Mouse (Mus musculus): ENCODE measurements around the gene Ticam1. TPM values are rescaled to one million over a fixed set of nuclear protein-coding genes. Genes with fewer than 3 reads are reported as not detected.

Gene Ticam1
- polyA plus RNA-seq, 1 experiment from 2014 or later = 2.5 TPM

DNA sequence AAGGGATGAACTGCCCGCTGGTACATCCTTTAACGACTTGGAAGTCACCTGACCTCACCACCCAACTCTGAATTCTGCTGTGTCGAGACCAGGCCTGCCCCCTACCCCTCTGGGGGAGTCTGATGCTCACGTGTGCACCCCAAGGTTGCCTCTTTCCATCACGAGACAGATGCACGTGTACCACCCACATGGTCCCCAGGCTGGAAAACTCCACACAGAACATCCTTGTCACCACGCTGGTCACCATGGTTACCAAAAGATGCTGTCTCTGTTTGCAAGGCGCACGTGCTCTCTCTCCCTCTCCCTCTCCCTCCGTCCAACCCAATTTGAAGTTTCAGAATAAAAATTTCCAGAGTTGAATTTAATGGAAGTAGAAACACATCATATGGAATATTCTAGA, 46.6 kb downstream of the Ticam1 start:
- Histone ChIP-seq H3K4me3 (ENCODE audit: low read depth, low read length) (no peak overlapping the region), H3K4me1 (replicated peaks; ENCODE audit: control insufficient read depth, insufficient read depth, low read length) (peaks cover 4% of the 10 kb centered on the region), H3K4me2 (ENCODE audit: low read depth, low read length, severe bottlenecking) (no peak overlapping the region), H3K36me3 (ENCODE audit: control insufficient read depth, insufficient read depth, low read length) (no peaks in the 10 kb centered on the region), H3K27me3 (ENCODE audit: control insufficient read depth, insufficient read depth, low read length) (no peaks in the 10 kb centered on the region), H3K27ac (ENCODE audit: low read depth, low read length) (no peak overlapping the region), H3K9ac (ENCODE audit: low read length) (no peak overlapping the region), H3K9me3 (ENCODE audit: control insufficient read depth, low read length) (no peaks in the 10 kb centered on the region)
- ATAC-seq (replicated peaks; ENCODE audit: low FRiP score) (no peak), DNase-seq (ENCODE audit: low spot score) (no peak)
- 69% methylated on average over 10 of the region's 10 CpGs for WGBS

DNA sequence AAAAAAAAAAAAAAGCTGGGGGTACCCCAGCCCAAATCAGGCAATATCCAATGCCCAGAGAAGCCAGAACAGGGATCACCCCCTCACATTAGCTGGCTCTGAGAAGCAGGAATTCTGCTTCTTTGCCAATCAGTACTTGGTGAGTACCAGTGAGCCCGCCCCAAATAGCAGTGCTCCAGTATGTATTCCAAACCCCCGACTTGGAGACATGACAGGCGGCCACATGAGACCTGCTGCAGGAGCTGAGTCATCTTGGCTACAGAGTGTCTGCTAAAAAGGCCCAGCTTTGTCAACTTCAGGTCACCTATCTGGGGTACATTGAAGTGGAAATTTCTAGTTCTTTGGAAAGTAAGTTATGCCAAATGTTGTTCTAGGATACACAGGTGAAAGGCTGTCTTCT, 50.0 kb downstream of the Ticam1 start:
- no peak for DNase-seq (ENCODE audit: low spot score)

DNA sequence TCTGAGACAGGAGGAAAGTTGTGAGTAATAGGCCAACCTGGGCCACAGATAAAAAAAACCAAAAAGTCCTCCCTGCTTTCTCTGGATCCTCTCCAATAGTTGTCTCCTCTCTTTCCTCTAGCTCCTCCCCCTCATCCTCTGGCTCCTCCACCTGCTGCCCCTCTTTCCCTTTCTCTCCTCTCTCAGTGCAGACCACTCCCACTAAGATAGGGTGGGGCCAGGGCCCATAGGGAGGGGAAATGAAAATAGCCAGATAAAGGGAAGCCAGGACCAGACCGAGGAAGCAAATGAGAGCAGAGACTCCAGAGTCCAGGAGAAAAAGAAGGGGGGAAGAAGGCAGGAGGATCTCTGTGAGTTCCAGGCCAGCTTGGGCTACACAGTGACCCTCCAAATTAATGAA, 51.7 kb downstream of the Ticam1 start:
- 65% methylated on average over 1 of the region's 1 CpGs for WGBS
- Histone ChIP-seq H3K27me3 (ENCODE audit: control insufficient read depth, insufficient read depth, low read length) (no peaks in the 10 kb centered on the region), H3K9me3 (ENCODE audit: control insufficient read depth, low read length) (no peaks in the 10 kb centered on the region), H3K9ac (ENCODE audit: low read length) (no peak overlapping the region), H3K4me3 (ENCODE audit: low read depth, low read length) (no peak overlapping the region), H3K4me2 (ENCODE audit: low read depth, low read length, severe bottlenecking) (no peak overlapping the region), H3K36me3 (ENCODE audit: control insufficient read depth, insufficient read depth, low read length) (no peaks in the 10 kb centered on the region), H3K4me1 (replicated peaks; ENCODE audit: control insufficient read depth, insufficient read depth, low read length) (no peaks in the 10 kb centered on the region; the same call in 1 of the 2 replicates), H3K27ac (ENCODE audit: low read depth, low read length) (no peak overlapping the region)
- DNase-seq (ENCODE audit: low spot score) (no peak), ATAC-seq (replicated peaks; ENCODE audit: low FRiP score) (no peak)

More for the DNA sequence above, 50.0 kb downstream of the Ticam1 start:
- H3K4me1 ChIP-seq (replicated peaks; ENCODE audit: control insufficient read depth, insufficient read depth, low read length) = no peaks in the 10 kb centered on the region
- no peak overlapping the region for H3K4me3 ChIP-seq (ENCODE audit: low read depth, low read length)
- no peak for ATAC-seq (replicated peaks; ENCODE audit: low FRiP score)
- 79% methylated on average over 3 of the region's 3 CpGs for WGBS
- no peak overlapping the region for H3K9ac ChIP-seq (ENCODE audit: low read length)
- H3K27ac ChIP-seq (ENCODE audit: low read depth, low read length) = no peak overlapping the region
- H3K4me2 ChIP-seq (ENCODE audit: low read depth, low read length, severe bottlenecking) = no peak overlapping the region
- no peaks in the 10 kb centered on the region for H3K36me3 ChIP-seq (ENCODE audit: control insufficient read depth, insufficient read depth, low read length)
- H3K9me3 ChIP-seq (ENCODE audit: control insufficient read depth, low read length) = no peaks in the 10 kb centered on the region
- H3K27me3 ChIP-seq (ENCODE audit: control insufficient read depth, insufficient read depth, low read length) = no peaks in the 10 kb centered on the region

DNA sequence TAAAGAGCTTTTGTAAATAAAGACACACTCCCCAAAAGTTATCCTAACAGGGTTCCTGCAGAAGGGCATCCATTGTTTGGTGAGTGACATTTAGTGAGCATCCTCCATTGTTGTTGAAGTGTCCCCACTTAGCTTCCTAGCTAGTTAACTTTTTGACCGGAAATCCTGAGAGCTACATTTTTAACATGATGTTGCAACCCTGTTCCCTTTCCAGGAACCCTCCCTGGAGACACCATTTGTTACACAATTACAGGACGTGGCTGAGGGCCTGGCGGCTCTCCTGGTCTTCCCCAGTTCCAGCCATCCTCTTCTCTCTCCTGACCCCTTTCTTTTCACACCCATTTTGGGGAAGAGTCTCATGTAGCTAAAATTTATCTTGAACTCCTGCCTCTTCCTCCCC, 56.8 kb downstream of the Ticam1 start:
- Histone ChIP-seq H3K36me3 (ENCODE audit: control insufficient read depth, insufficient read depth, low read length) (no peaks in the 10 kb centered on the region), H3K4me3 (ENCODE audit: low read depth, low read length) (no peak overlapping the region), H3K9ac (ENCODE audit: low read length) (no peak overlapping the region), H3K27me3 (ENCODE audit: control insufficient read depth, insufficient read depth, low read length) (no peaks in the 10 kb centered on the region), H3K4me1 (replicated peaks; ENCODE audit: control insufficient read depth, insufficient read depth, low read length) (peaks cover 14% of the 10 kb centered on the region; the same call in 1 of the 2 replicates), H3K27ac (ENCODE audit: low read depth, low read length) (no peak overlapping the region), H3K4me2 (ENCODE audit: low read depth, low read length, severe bottlenecking) (no peak overlapping the region), H3K9me3 (ENCODE audit: control insufficient read depth, low read length) (no peaks in the 10 kb centered on the region)
- ATAC-seq (replicated peaks; ENCODE audit: low FRiP score) (no peak), DNase-seq (ENCODE audit: low spot score) (no peak)
- 78% methylated on average over 3 of the region's 3 CpGs for WGBS

MicroRNAs within 50 kb of the gene (microRNA counts, 519-probe panel; counts per million panel counts)
- 31.2 counts per million for microRNA mmu-miR-7b

Small RNA genes within 50 kb of the gene (microRNA-seq; reads per million reads assigned to microRNA genes)
- 678 reads per million, percentile 63 among the genes with 10 or more reads in this experiment for gene Mir7b (ENCODE audit: insufficient number of aligned reads)

Other genes with a start within 250 kb of the Ticam1 start
- gene Sh3gl1, start 240.2 kb downstream of the Ticam1 start, polyA plus RNA-seq (2014; fragmentation: Nextera tagmentation; extraction: Ambion mirVana) = 129 and 133 TPM in 2 replicates
- 38.0 and 38.6 TPM in 2 replicates for gene Chaf1a, start 236.3 kb downstream of the Ticam1 start, polyA plus RNA-seq (2014; fragmentation: Nextera tagmentation; extraction: Ambion mirVana)
- gene Ubxn6, start 201.8 kb downstream of the Ticam1 start, polyA plus RNA-seq (2014; fragmentation: Nextera tagmentation; extraction: Ambion mirVana) = 39.0 and 43.2 TPM in 2 replicates
- 150 and 152 TPM in 2 replicates for gene Hdgfl2, start 197.2 kb downstream of the Ticam1 start, polyA plus RNA-seq (2014; fragmentation: Nextera tagmentation; extraction: Ambion mirVana)
- 0.07 TPM in 2 replicates for gene Plin4, start 167.0 kb downstream of the Ticam1 start, polyA plus RNA-seq (2014; fragmentation: Nextera tagmentation; extraction: Ambion mirVana)
- 0.21 TPM in 1 of 2 replicates, not detected in the other for gene Plin5, start 159.2 kb downstream of the Ticam1 start, polyA plus RNA-seq (2014; fragmentation: Nextera tagmentation; extraction: Ambion mirVana)
- 0.17 and 0.51 TPM in 2 replicates for gene Lrg1, start 154.8 kb downstream of the Ticam1 start, polyA plus RNA-seq (2014; fragmentation: Nextera tagmentation; extraction: Ambion mirVana)
- gene Sema6b, start 136.4 kb downstream of the Ticam1 start, polyA plus RNA-seq (2014; fragmentation: Nextera tagmentation; extraction: Ambion mirVana) = 1.4 and 2.5 TPM in 2 replicates
- 7.7 and 8.4 TPM in 2 replicates for gene Tnfaip8l1, start 114.3 kb downstream of the Ticam1 start, polyA plus RNA-seq (2014; fragmentation: Nextera tagmentation; extraction: Ambion mirVana)
- 55.4 and 64.0 TPM in 2 replicates for gene Mydgf, start 92.9 kb downstream of the Ticam1 start, polyA plus RNA-seq (2014; fragmentation: Nextera tagmentation; extraction: Ambion mirVana)
- gene Dpp9, start 57.9 kb downstream of the Ticam1 start, polyA plus RNA-seq (2014; fragmentation: Nextera tagmentation; extraction: Ambion mirVana) = 48.0 and 50.6 TPM in 2 replicates
- 16.5 and 16.6 TPM in 2 replicates for gene Fem1a, start 20.0 kb downstream of the Ticam1 start, polyA plus RNA-seq (2014; fragmentation: Nextera tagmentation; extraction: Ambion mirVana)
- gene Plin3, start 16.1 kb upstream of the Ticam1 start, polyA plus RNA-seq (2014; fragmentation: Nextera tagmentation; extraction: Ambion mirVana) = 37.5 and 44.6 TPM in 2 replicates
- gene Arrdc5, start 23.5 kb upstream of the Ticam1 start, polyA plus RNA-seq (2014; fragmentation: Nextera tagmentation; extraction: Ambion mirVana) = not detected in 2 replicates
- 197 and 223 TPM in 2 replicates for gene Uhrf1, start 26.5 kb upstream of the Ticam1 start, polyA plus RNA-seq (2014; fragmentation: Nextera tagmentation; extraction: Ambion mirVana)
- gene Kdm4b, start 49.3 kb upstream of the Ticam1 start, polyA plus RNA-seq (2014; fragmentation: Nextera tagmentation; extraction: Ambion mirVana) = 52.1 TPM in 2 replicates
- 210 and 218 TPM in 2 replicates for gene Ptprs, start 199.7 kb upstream of the Ticam1 start, polyA plus RNA-seq (2014; fragmentation: Nextera tagmentation; extraction: Ambion mirVana)
- not detected in 2 replicates for gene Znrf4, start 235.6 kb upstream of the Ticam1 start, polyA plus RNA-seq (2014; fragmentation: Nextera tagmentation; extraction: Ambion mirVana)